Mouse (Mus musculus) spleen, adult 2 months (tissue): ENCODE data around the gene Dirc2.

ENCODE experiments used
- CTCF ChIP-seq: fragments of 200-500 bp; IDR thresholded peaks from 2 replicates; pipeline ENCODE4 v1.5.1; 2011; ENCODE audit warnings: mild to moderate bottlenecking, inconsistent platforms; ENCODE audit not compliant: insufficient read depth, insufficient read length, insufficient replicate concordance; ENCODE audit errors: extremely low read depth
- POLR2A ChIP-seq: fragments of 200-500 bp; IDR thresholded peaks from 2 replicates; pipeline ENCODE4 v1.6.1; 2011; ENCODE audit warnings: low read depth, low read length, inconsistent platforms

GRCm38 (mm10) chr16:35788330-35788729 lies 19.2 kb upstream of the Dirc2 start:
- TF ChIP-seq CTCF = no peak
- TF ChIP-seq POLR2A = no peak
